Mouse (Mus musculus) neural tube, embryonic 15.5 days (tissue): Measurements from ENCODE around the gene Mcam. TPM values are rescaled to one million over a fixed set of nuclear protein-coding genes. Genes with fewer than 3 reads are reported as not detected.

Experiments
- ATAC-seq: fragments of 200-750 bp; cut with Nextera tagmentation; 2 replicates; pipeline ENCODE4 v1.8.0; 2017; ENCODE audit warnings: mild to moderate bottlenecking, moderate TSS enrichment, moderate library complexity; ENCODE audit not compliant: low FRiP score
- H3K27ac ChIP-seq: fragments of 300-500 bp; sonication (generic); replicated peaks from 2 replicates; pipeline ENCODE4 v1.5.1; 2015; ENCODE audit warnings: mild to moderate bottlenecking, inconsistent platforms
- H3K27me3 ChIP-seq: fragments of 300-500 bp; sonication (generic); replicated peaks from 2 replicates; pipeline ENCODE4 v1.6.1; 2015; ENCODE audit warnings: inconsistent platforms
- H3K36me3 ChIP-seq: fragments of 300-500 bp; sonication (generic); 2 replicates; pipeline ENCODE4 v1.6.1; 2015; ENCODE audit warnings: inconsistent platforms
- H3K4me1 ChIP-seq: fragments of 300-500 bp; sonication (generic); 2 replicates; pipeline ENCODE4 v1.6.1; 2015; ENCODE audit warnings: inconsistent platforms
- H3K4me2 ChIP-seq: fragments of 300-500 bp; sonication (generic); 2 replicates; pipeline ENCODE4 v1.6.1; 2015; ENCODE audit warnings: inconsistent platforms, mild to moderate bottlenecking, moderate library complexity
- H3K4me3 ChIP-seq: fragments of 300-500 bp; sonication (generic); replicated peaks from 2 replicates; pipeline ENCODE4 v1.5.1; 2015; ENCODE audit warnings: mild to moderate bottlenecking, inconsistent platforms
- H3K9ac ChIP-seq: fragments of 300-500 bp; sonication (generic); replicated peaks from 2 replicates; pipeline ENCODE4 v1.6.1; 2015; ENCODE audit warnings: mild to moderate bottlenecking, inconsistent platforms
- H3K9me3 ChIP-seq: fragments of 300-500 bp; sonication (generic); replicated peaks from 2 replicates; pipeline ENCODE4 v1.6.1; 2016; ENCODE audit warnings: inconsistent platforms
- WGBS: fragments of 180-500 bp; shearing (Covaris S2); methylation state at CpG from one replicate; pipeline ENCODE4 v1.1.7; 2015; ENCODE audit warnings: mixed read lengths; 5-methylcytosine and 5-hydroxymethylcytosine counted together
- polyA plus RNA-seq: library from polyadenylated mRNA; unstranded; fragments of >200 nt; fragmentation: Nextera tagmentation; extraction: Ambion mirVana; gene quantifications from 2 replicates; pipeline ENCODE4 v1.2.1, GENCODE M21; 2015

Gene Mcam
- polyA plus RNA-seq, 1 experiment from 2014 or later, result 17.3 TPM

- Histone ChIP-seq H3K9ac (no peak overlapping the region), H3K9me3 (no peaks in the 10 kb centered on the region), H3K27ac (no peak overlapping the region), H3K27me3 (no peaks in the 10 kb centered on the region), H3K4me1 (no peaks in the 10 kb centered on the region), H3K36me3 (no peaks in the 10 kb centered on the region), H3K4me3 (no peak overlapping the region), H3K4me2 (no peak overlapping the region)
- no peak for ATAC-seq
- 82% methylated on average over 5 of the region's 5 CpGs for WGBS
These were observed 47.3 kb downstream of the Mcam start for GRCm38 (mm10) chr9:44181537-44181936.

DNA sequence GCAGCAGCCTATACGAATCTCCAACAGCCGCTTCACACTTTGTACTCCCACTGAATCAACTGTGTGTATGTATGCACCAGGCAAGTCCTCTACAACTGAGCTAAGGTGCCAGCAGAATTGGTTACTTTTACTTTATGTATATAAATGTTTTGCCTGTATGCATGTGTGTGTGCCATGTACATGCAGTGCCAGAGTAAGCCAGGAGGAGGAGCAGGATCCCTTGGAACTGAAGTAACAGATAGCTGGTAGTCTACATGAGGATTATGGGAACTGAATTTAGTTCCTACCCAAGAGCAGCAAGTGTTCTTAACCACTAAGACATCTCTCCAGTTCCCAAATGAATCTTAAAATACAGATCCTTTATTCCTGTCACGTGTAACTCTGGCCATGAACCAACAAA, 48.0 kb downstream of the Mcam start:
- Histone ChIP-seq H3K9ac (no peak overlapping the region), H3K9me3 (no peaks in the 10 kb centered on the region), H3K27ac (no peak overlapping the region), H3K4me2 (no peak overlapping the region), H3K4me1 (no peaks in the 10 kb centered on the region), H3K36me3 (no peaks in the 10 kb centered on the region), H3K27me3 (no peaks in the 10 kb centered on the region), H3K4me3 (no peak overlapping the region)
- 95% methylated on average over 3 of the region's 3 CpGs for WGBS
- no peak for ATAC-seq

DNA sequence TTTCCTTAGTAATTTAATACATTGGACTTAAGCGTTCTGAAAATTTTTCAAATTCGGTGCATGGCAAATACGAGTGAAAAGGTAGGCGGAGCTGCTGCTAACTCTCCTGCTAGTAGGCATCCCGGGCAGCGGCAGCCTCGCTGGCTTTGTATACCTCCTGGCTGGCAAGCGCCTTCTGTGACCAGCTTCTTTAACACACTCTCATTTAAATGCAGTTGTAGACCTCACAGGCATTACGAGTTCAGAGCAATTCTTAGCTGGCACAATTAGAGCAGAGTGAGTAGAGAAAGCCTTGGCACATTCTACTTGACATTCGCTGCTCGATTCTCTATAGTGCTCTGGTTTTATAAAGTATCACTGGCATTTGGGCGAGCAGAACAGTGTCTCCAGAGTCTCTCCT, 54.0 kb downstream of the Mcam start:
- Histone ChIP-seq H3K27ac (peak overlapping the region; percentile 51; the same call in 1 of the 2 replicates), H3K4me3 (no peak overlapping the region), H3K27me3 (no peaks in the 10 kb centered on the region), H3K9me3 (no peaks in the 10 kb centered on the region), H3K9ac (no peak overlapping the region), H3K4me2 (peak overlapping the region; percentile 22; the same call in 1 of the 2 replicates), H3K36me3 (no peaks in the 10 kb centered on the region), H3K4me1 (peaks cover 11% of the 10 kb centered on the region; the same call in 1 of the 2 replicates)
- WGBS, result 54% methylated on average over 12 of the region's 12 CpGs
- ATAC-seq, result peak; percentile 24; the same call in 1 of the 2 replicates

DNA sequence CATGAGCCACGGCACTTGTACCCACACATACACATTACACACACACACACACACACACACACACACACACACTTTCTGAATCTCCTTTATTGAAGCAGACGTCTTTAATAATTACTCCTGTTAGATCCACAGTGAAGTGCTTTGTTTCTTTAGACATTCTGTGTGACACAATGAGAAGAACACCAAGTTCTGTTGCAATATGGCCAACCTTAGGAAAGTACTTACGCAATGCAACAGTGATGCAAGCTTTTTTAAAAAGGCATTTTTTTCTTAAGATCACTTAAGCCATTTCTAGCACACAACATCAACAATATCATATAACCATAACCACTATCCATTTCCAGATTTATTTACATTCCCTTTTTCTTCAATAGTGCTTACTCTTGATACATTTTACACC, 56.9 kb downstream of the Mcam start:
- no peaks in the 10 kb centered on the region for H3K9me3 ChIP-seq
- no peaks in the 10 kb centered on the region for H3K36me3 ChIP-seq
- peaks cover 11% of the 10 kb centered on the region; the same call in 1 of the 2 replicates for H3K4me1 ChIP-seq
- no peak for ATAC-seq
- H3K4me3 ChIP-seq, result no peak overlapping the region
- H3K9ac ChIP-seq, result no peak overlapping the region
- no peak overlapping the region for H3K27ac ChIP-seq
- H3K27me3 ChIP-seq, result no peaks in the 10 kb centered on the region
- no peak overlapping the region for H3K4me2 ChIP-seq
- WGBS, result 89% methylated on average over 3 of the region's 3 CpGs

DNA sequence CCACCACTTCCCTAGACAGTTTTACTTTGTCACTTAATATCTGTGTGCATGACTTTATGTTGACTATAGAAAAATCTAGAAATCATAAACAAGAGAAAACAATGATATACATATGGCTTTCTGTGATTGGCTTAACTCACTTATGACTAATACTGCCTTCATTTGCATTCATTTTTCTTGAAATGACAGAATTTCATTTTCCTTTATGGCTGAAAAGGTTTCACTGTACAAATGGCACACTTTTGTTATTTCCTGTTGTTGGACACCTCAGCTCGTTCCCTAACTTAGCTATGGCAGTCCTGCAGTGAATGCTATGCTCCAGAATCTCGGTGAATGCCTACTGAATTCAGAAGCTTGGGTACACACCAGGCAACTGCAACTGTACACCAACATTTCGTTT, 58.0 kb downstream of the Mcam start:
- Histone ChIP-seq H3K9me3 (no peaks in the 10 kb centered on the region), H3K27ac (no peak overlapping the region), H3K4me2 (no peak overlapping the region), H3K36me3 (peaks cover 3% of the 10 kb centered on the region), H3K9ac (no peak overlapping the region), H3K27me3 (no peaks in the 10 kb centered on the region), H3K4me1 (peaks cover 11% of the 10 kb centered on the region; the same call in 1 of the 2 replicates), H3K4me3 (no peak overlapping the region)
- no peak for ATAC-seq
- 90% methylated on average over 3 of the region's 3 CpGs for WGBS

Other genes starting within 250 kb of the Mcam start
- 13.0 and 26.6 TPM in 2 replicates for gene Thy1, start 91.1 kb upstream of the Mcam start, polyA plus RNA-seq
- 13.1 and 13.3 TPM in 2 replicates for gene Usp2, start 67.4 kb upstream of the Mcam start, polyA plus RNA-seq
- 0.08 and 0.28 TPM in 2 replicates for gene Mfrp, start 32.7 kb upstream of the Mcam start, polyA plus RNA-seq
- gene C1qtnf5, start 27.2 kb upstream of the Mcam start, polyA plus RNA-seq, result 5.8 and 9.3 TPM in 2 replicates
- 0.15 and 0.58 TPM in 2 replicates for gene Gm49380, start 21.0 kb upstream of the Mcam start, polyA plus RNA-seq
- gene Rnf26, start 21.0 kb upstream of the Mcam start, polyA plus RNA-seq, result 33.7 and 42.5 TPM in 2 replicates
- 18.2 and 20.2 TPM in 2 replicates for gene Cbl, start 99.6 kb downstream of the Mcam start, polyA plus RNA-seq
- gene Ccdc153, start 106.2 kb downstream of the Mcam start, polyA plus RNA-seq, result not detected in 2 replicates
- 0.61 and 0.65 TPM in 2 replicates for gene Pdzd3, start 117.0 kb downstream of the Mcam start, polyA plus RNA-seq
- gene Nlrx1, start 134.1 kb downstream of the Mcam start, polyA plus RNA-seq, result 4.5 and 5.3 TPM in 2 replicates
- 26.8 and 30.3 TPM in 2 replicates for gene Abcg4, start 154.1 kb downstream of the Mcam start, polyA plus RNA-seq
- gene Hinfp, start 171.2 kb downstream of the Mcam start, polyA plus RNA-seq, result 28.0 and 28.2 TPM in 2 replicates
- 21.7 and 24.3 TPM in 2 replicates for gene C2cd2l, start 185.8 kb downstream of the Mcam start, polyA plus RNA-seq
- gene Dpagt1, start 191.6 kb downstream of the Mcam start, polyA plus RNA-seq, result 30.5 and 34.0 TPM in 2 replicates
- gene H2afx, start 200.2 kb downstream of the Mcam start, polyA plus RNA-seq, result 108 and 149 TPM in 2 replicates
- 58.3 and 62.5 TPM in 2 replicates for gene Hmbs, start 209.8 kb downstream of the Mcam start, polyA plus RNA-seq
- gene Vps11, start 227.2 kb downstream of the Mcam start, polyA plus RNA-seq, result 37.4 and 40.8 TPM in 2 replicates
- 26.5 and 30.8 TPM in 2 replicates for gene Hyou1, start 245.0 kb downstream of the Mcam start, polyA plus RNA-seq